Comparison of ENCODE assay signal across 22 mouse cellular contexts in the genomic region with DNA sequence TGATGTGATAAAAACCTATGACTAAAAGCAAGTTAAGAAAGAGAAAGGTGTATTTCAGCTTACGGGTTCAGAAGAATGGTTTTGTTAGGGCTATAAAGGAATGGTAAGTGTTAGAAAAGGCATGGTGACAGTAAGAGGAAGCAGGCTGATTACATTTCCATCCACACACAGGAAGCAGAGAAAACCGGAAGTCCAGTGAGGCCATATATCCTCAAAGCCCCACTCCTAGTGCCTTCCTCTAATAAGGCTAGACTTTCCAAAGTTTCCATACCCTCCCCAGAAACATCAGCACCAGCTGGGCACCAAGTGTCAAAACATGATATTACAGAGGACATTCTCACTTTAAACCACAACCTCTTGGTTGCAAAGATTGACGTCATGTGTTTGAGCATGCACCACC.
DNase-seq lines count a peak whose midpoint lies in the region; ATAC-seq and TF ChIP-seq lines count a peak whose summit lies in the region.
"Had no signal": no experiment of that assay in that cellular context is flagged by ENCODE, and none has a peak within 500 bp of the region (broad histone marks: within the 10 kb centered on the region; RNA-seq: fewer than 3 reads in every experiment).

No protein-coding gene starts in this region.

- no peaks in the 10 kb centered on the region for H3K27me3 ChIP-seq in intestine, embryonic 15.5 days (replicated peaks)
- no peaks in the 10 kb centered on the region for H3K27me3 ChIP-seq in intestine, postnatal 0 days (replicated peaks; ENCODE audit: control insufficient read depth, insufficient read depth, low read length)
- H3K27me3 ChIP-seq: embryonic facial prominence, embryonic 12.5 days; forebrain, embryonic 13.5 days; forebrain, embryonic 15.5 days; Patski had no signal

- no peak overlapping the region for H3K4me3 ChIP-seq in intestine, embryonic 15.5 days (replicated peaks)
- H3K4me3 ChIP-seq in intestine, postnatal 0 days (ENCODE audit: low read depth, low read length): no peak overlapping the region
- H3K4me3 ChIP-seq: embryonic facial prominence, embryonic 10.5 days; embryonic facial prominence, embryonic 12.5 days; forebrain, embryonic 13.5 days; forebrain, embryonic 15.5 days had no signal

- DNase-seq in lung, adult 18-20 months: no peak
- no peak for DNase-seq in left cerebral cortex, adult 11 months (ENCODE audit: low spot score)
- DNase-seq: adrenal gland, adult 8-10 months; adrenal gland, postnatal 14 days; adrenal gland, postnatal 36 days; cerebellum, adult 11-12 months; cerebellum, adult 2 months; cerebellum, adult 9-10 months; cerebellum, postnatal 10 days; cerebellum, postnatal 25 days had no signal

- 78% methylated on average over 3 of the region's 3 CpGs for WGBS in intestine, embryonic 15.5 days
- 62% methylated on average over 3 of the region's 3 CpGs for WGBS in intestine, postnatal 0 days

- TF ChIP-seq CTCF in intestine, postnatal 0 days (IDR thresholded peaks at IDR 0.05; ENCODE audit: low read depth): no peak

- H3K4me2 ChIP-seq in intestine, embryonic 15.5 days (replicated peaks): no peak overlapping the region
- H3K4me2 ChIP-seq in intestine, postnatal 0 days (replicated peaks; ENCODE audit: low read depth): no peak overlapping the region
- H3K4me2 ChIP-seq: embryonic facial prominence, embryonic 12.5 days; forebrain, embryonic 13.5 days; forebrain, embryonic 15.5 days had no signal

- 0 out of 2 replicates have a peak overlapping the region, but pooled peaks have one; percentile 13 for H3K27ac ChIP-seq in intestine, embryonic 15.5 days
- no peak overlapping the region for H3K27ac ChIP-seq in intestine, postnatal 0 days (ENCODE audit: low read depth, low read length)
- H3K27ac ChIP-seq: embryonic facial prominence, embryonic 10.5 days; embryonic facial prominence, embryonic 12.5 days; forebrain, embryonic 13.5 days; forebrain, embryonic 15.5 days had no signal

- no peak for ATAC-seq in intestine, embryonic 15.5 days
- no peak for ATAC-seq in intestine, postnatal 0 days
- peak; percentile 61 for ATAC-seq in granulocyte monocyte progenitor cell, adult 5-6 weeks (replicated peaks; ENCODE audit: poor library complexity, severe bottlenecking)
- peak; percentile 65 for ATAC-seq in megakaryocyte, adult 5-6 weeks (ENCODE audit: poor library complexity, severe bottlenecking)
- no peak for ATAC-seq in megakaryocyte-erythroid progenitor cell, adult 5-6 weeks (replicated peaks; ENCODE audit: low FRiP score, low TSS enrichment, poor library complexity, severe bottlenecking)
- ATAC-seq: activated CD4-positive, CD25-positive, alpha-beta regulatory T cell, adult 4 months; forebrain, embryonic 13.5 days; forebrain, embryonic 15.5 days; Patski had no signal

- H3K4me1 ChIP-seq in intestine, embryonic 15.5 days (replicated peaks): no peaks in the 10 kb centered on the region
- H3K4me1 ChIP-seq in intestine, postnatal 0 days (replicated peaks; ENCODE audit: control insufficient read depth, insufficient read depth, low read length): peaks cover 4% of the 10 kb centered on the region; the same call in 1 of the 2 replicates
- H3K4me1 ChIP-seq: embryonic facial prominence, embryonic 10.5 days had no signal

- no peaks in the 10 kb centered on the region for H3K36me3 ChIP-seq in intestine, embryonic 15.5 days
- H3K36me3 ChIP-seq in intestine, postnatal 0 days (ENCODE audit: control insufficient read depth, insufficient read depth): no peaks in the 10 kb centered on the region
- H3K36me3 ChIP-seq: embryonic facial prominence, embryonic 10.5 days; embryonic facial prominence, embryonic 12.5 days; forebrain, embryonic 15.5 days; G1E had no signal

- no peaks in the 10 kb centered on the region for H3K9me3 ChIP-seq in intestine, embryonic 15.5 days
- H3K9me3 ChIP-seq in intestine, postnatal 0 days (ENCODE audit: control insufficient read depth): no peaks in the 10 kb centered on the region
- H3K9me3 ChIP-seq: embryonic facial prominence, embryonic 10.5 days; embryonic facial prominence, embryonic 12.5 days; forebrain, embryonic 13.5 days; forebrain, embryonic 15.5 days had no signal

- no peak overlapping the region for H3K9ac ChIP-seq in intestine, embryonic 15.5 days
- no peak overlapping the region for H3K9ac ChIP-seq in intestine, postnatal 0 days (ENCODE audit: low read depth, low read length)
- H3K9ac ChIP-seq: embryonic facial prominence, embryonic 12.5 days; forebrain, embryonic 13.5 days; forebrain, embryonic 15.5 days had no signal

Comparison
In these comparisons a context has a peak if more than half of its experiments do, and no peak if none do; other contexts are left out.
1. ATAC-seq: peak in granulocyte monocyte progenitor cell, adult 5-6 weeks (single experiment) and megakaryocyte, adult 5-6 weeks (single experiment); none in intestine, embryonic 15.5 days (single experiment), intestine, postnatal 0 days (single experiment) and megakaryocyte-erythroid progenitor cell, adult 5-6 weeks (single experiment).